Mouse (Mus musculus) midbrain, embryonic 15.5 days (tissue): Measurements from ENCODE around the gene Kbtbd2. TPM values are rescaled to one million over a fixed set of nuclear protein-coding genes. Genes with fewer than 3 reads are reported as not detected.

Experiments
- ATAC-seq: fragments of 200-750 bp; cut with Nextera tagmentation; replicated peaks from 2 replicates; pipeline ENCODE4 v1.8.0; 2017; ENCODE audit warnings: moderate TSS enrichment
- H3K27ac ChIP-seq: fragments of 300-500 bp; sonication (generic); 2 replicates; pipeline ENCODE4 v1.5.1; 2015; ENCODE audit warnings: mild to moderate bottlenecking, inconsistent platforms
- H3K27me3 ChIP-seq: fragments of 300-500 bp; sonication (generic); replicated peaks from 2 replicates; pipeline ENCODE4 v1.6.1; 2015; ENCODE audit warnings: inconsistent platforms
- H3K36me3 ChIP-seq: fragments of 300-500 bp; sonication (generic); replicated peaks from 2 replicates; pipeline ENCODE4 v1.6.1; 2015; ENCODE audit warnings: inconsistent platforms
- H3K4me1 ChIP-seq: fragments of 300-500 bp; sonication (generic); 2 replicates; pipeline ENCODE4 v1.6.1; 2015; ENCODE audit warnings: inconsistent platforms
- H3K4me2 ChIP-seq: fragments of 300-500 bp; sonication (generic); 2 replicates; pipeline ENCODE4 v1.6.1; 2015; ENCODE audit warnings: inconsistent platforms, mild to moderate bottlenecking, moderate library complexity
- H3K4me3 ChIP-seq: fragments of 300-500 bp; sonication (generic); 2 replicates; pipeline ENCODE4 v1.5.1; 2015; ENCODE audit warnings: mild to moderate bottlenecking, inconsistent platforms
- H3K9ac ChIP-seq: fragments of 300-500 bp; sonication (generic); 2 replicates; pipeline ENCODE4 v1.6.1; 2015; ENCODE audit warnings: mild to moderate bottlenecking, inconsistent platforms
- H3K9me3 ChIP-seq: fragments of 300-500 bp; sonication (generic); 2 replicates; pipeline ENCODE4 v1.6.1; 2016; ENCODE audit warnings: inconsistent platforms
- WGBS: fragments of 180-500 bp; shearing (Covaris S2); methylation state at CpG from one replicate; pipeline ENCODE4 v1.1.7; 2015; ENCODE audit warnings: mixed read lengths; 5-methylcytosine and 5-hydroxymethylcytosine counted together
- polyA plus RNA-seq: library from polyadenylated mRNA; unstranded; fragments of >200 nt; fragmentation: Nextera tagmentation; extraction: Ambion mirVana; gene quantifications from 2 replicates; pipeline ENCODE4 v1.2.1, GENCODE M21; 2015

The Kbtbd2 gene
- polyA plus RNA-seq, 1 experiment from 2014 or later: 31.0 TPM

GRCm38 (mm10) chr6:56779636-56780035 lies 18.0 kb downstream of the Kbtbd2 start:
- H3K4me2 ChIP-seq: no peak overlapping the region
- no peak overlapping the region for H3K4me3 ChIP-seq
- H3K27me3 ChIP-seq: no peaks in the 10 kb centered on the region
- H3K9ac ChIP-seq: no peak overlapping the region
- no peak for ATAC-seq
- 95% methylated on average over 5 of the region's 5 CpGs for WGBS
- H3K4me1 ChIP-seq: no peaks in the 10 kb centered on the region; the same call in 1 of the 2 replicates
- peaks cover 20% of the 10 kb centered on the region for H3K36me3 ChIP-seq
- no peaks in the 10 kb centered on the region for H3K9me3 ChIP-seq
- H3K27ac ChIP-seq: no peak overlapping the region

- H3K36me3 ChIP-seq: peaks cover 19% of the 10 kb centered on the region
- WGBS: 78% methylated on average over 3 of the region's 3 CpGs
- no peak overlapping the region for H3K27ac ChIP-seq
- no peaks in the 10 kb centered on the region for H3K4me1 ChIP-seq
- H3K9ac ChIP-seq: no peak overlapping the region
- ATAC-seq: no peak
- no peaks in the 10 kb centered on the region for H3K27me3 ChIP-seq
- H3K9me3 ChIP-seq: no peaks in the 10 kb centered on the region
- H3K4me2 ChIP-seq: no peak overlapping the region
- H3K4me3 ChIP-seq: no peak overlapping the region
These were observed 21.8 kb downstream of the Kbtbd2 start for GRCm38 (mm10) chr6:56775816-56776215.

GRCm38 (mm10) chr6:56765696-56766095 lies 31.9 kb downstream of the Kbtbd2 start:
- no peak for ATAC-seq
- no peak overlapping the region for H3K27ac ChIP-seq
- H3K4me2 ChIP-seq: no peak overlapping the region
- H3K9me3 ChIP-seq: no peaks in the 10 kb centered on the region
- no peak overlapping the region for H3K4me3 ChIP-seq
- WGBS: 83% methylated on average over 4 of the region's 4 CpGs
- H3K4me1 ChIP-seq: no peaks in the 10 kb centered on the region
- H3K36me3 ChIP-seq: peaks cover 5% of the 10 kb centered on the region; the same call in 1 of the 2 replicates
- no peaks in the 10 kb centered on the region for H3K27me3 ChIP-seq
- no peak overlapping the region for H3K9ac ChIP-seq

- H3K27ac ChIP-seq: no peak overlapping the region
- no peak overlapping the region for H3K4me3 ChIP-seq
- H3K27me3 ChIP-seq: no peaks in the 10 kb centered on the region
- H3K9ac ChIP-seq: no peak overlapping the region
- 83% methylated on average over 3 of the region's 3 CpGs for WGBS
- no peaks in the 10 kb centered on the region for H3K4me1 ChIP-seq
- no peaks in the 10 kb centered on the region for H3K9me3 ChIP-seq
- ATAC-seq: no peak
- no peak overlapping the region for H3K4me2 ChIP-seq
- H3K36me3 ChIP-seq: peaks cover 5% of the 10 kb centered on the region; the same call in 1 of the 2 replicates
These were observed 32.3 kb downstream of the Kbtbd2 start for GRCm38 (mm10) chr6:56765265-56765664.

GRCm38 (mm10) chr6:56759324-56759723 lies 38.3 kb downstream of the Kbtbd2 start:
- Histone ChIP-seq H3K27me3 (no peaks in the 10 kb centered on the region), H3K9me3 (no peaks in the 10 kb centered on the region), H3K4me2 (no peak overlapping the region), H3K9ac (no peak overlapping the region), H3K36me3 (peaks cover 39% of the 10 kb centered on the region), H3K4me1 (no peaks in the 10 kb centered on the region), H3K27ac (no peak overlapping the region), H3K4me3 (no peak overlapping the region)
- 94% methylated on average over 1 of the region's 1 CpGs for WGBS
- ATAC-seq: no peak

GRCm38 (mm10) chr6:56756117-56756516 lies 41.5 kb downstream of the Kbtbd2 start:
- no peak for ATAC-seq
- Histone ChIP-seq H3K27me3 (no peaks in the 10 kb centered on the region), H3K36me3 (peaks cover 39% of the 10 kb centered on the region), H3K4me3 (no peak overlapping the region), H3K4me2 (no peak overlapping the region), H3K4me1 (no peaks in the 10 kb centered on the region), H3K9me3 (no peaks in the 10 kb centered on the region), H3K9ac (no peak overlapping the region), H3K27ac (no peak overlapping the region)
- WGBS: 98% methylated on average over 1 of the region's 1 CpGs

- ATAC-seq: no peak
- 94% methylated on average over 3 of the region's 3 CpGs for WGBS
- H3K9me3 ChIP-seq: no peaks in the 10 kb centered on the region
- no peak overlapping the region for H3K27ac ChIP-seq
- H3K4me1 ChIP-seq: no peaks in the 10 kb centered on the region
- no peaks in the 10 kb centered on the region for H3K27me3 ChIP-seq
- no peak overlapping the region for H3K4me3 ChIP-seq
- no peak overlapping the region for H3K4me2 ChIP-seq
- no peak overlapping the region for H3K9ac ChIP-seq
- H3K36me3 ChIP-seq: peaks cover 39% of the 10 kb centered on the region
These were observed 43.9 kb downstream of the Kbtbd2 start for GRCm38 (mm10) chr6:56753719-56754118.

GRCm38 (mm10) chr6:56745950-56746543 lies 51.6 kb downstream of the Kbtbd2 start:
- Histone ChIP-seq H3K36me3 (peaks cover 20% of the 10 kb centered on the region; the same call in 1 of the 2 replicates), H3K4me3 (no peak overlapping the region), H3K27me3 (no peaks in the 10 kb centered on the region), H3K9me3 (no peaks in the 10 kb centered on the region), H3K4me1 (no peaks in the 10 kb centered on the region), H3K9ac (no peak overlapping the region), H3K27ac (no peak overlapping the region), H3K4me2 (no peak overlapping the region)
- peak; percentile 56 for ATAC-seq
- WGBS: 51% methylated on average over 5 of the region's 5 CpGs

GRCm38 (mm10) chr6:56732545-56732944 lies 65.1 kb downstream of the Kbtbd2 start:
- WGBS: 69% methylated on average over 2 of the region's 2 CpGs
- no peak overlapping the region for H3K4me2 ChIP-seq
- H3K9me3 ChIP-seq: no peaks in the 10 kb centered on the region
- H3K27me3 ChIP-seq: no peaks in the 10 kb centered on the region
- H3K4me3 ChIP-seq: no peak overlapping the region
- peaks cover 51% of the 10 kb centered on the region for H3K36me3 ChIP-seq
- no peak overlapping the region for H3K27ac ChIP-seq
- ATAC-seq: no peak
- H3K4me1 ChIP-seq: no peaks in the 10 kb centered on the region
- H3K9ac ChIP-seq: no peak overlapping the region

Other genes starting within 250 kb of the Kbtbd2 start
- gene Pde1c, start 228.7 kb downstream of the Kbtbd2 start, polyA plus RNA-seq: 8.7 and 9.9 TPM in 2 replicates
- gene Lsm5, start 93.1 kb downstream of the Kbtbd2 start, polyA plus RNA-seq: 62.6 and 63.5 TPM in 2 replicates
- gene Avl9, start 82.9 kb downstream of the Kbtbd2 start, polyA plus RNA-seq: 28.8 and 31.9 TPM in 2 replicates
- 31.9 and 33.3 TPM in 2 replicates for gene Fkbp9, start 34.2 kb upstream of the Kbtbd2 start, polyA plus RNA-seq
- gene Nt5c3, start 126.1 kb upstream of the Kbtbd2 start, polyA plus RNA-seq: 163 and 169 TPM in 2 replicates
- gene Vmn1r4, start 126.2 kb upstream of the Kbtbd2 start, polyA plus RNA-seq: 0.50 and 0.61 TPM in 2 replicates
- gene Vmn1r5, start 172.5 kb upstream of the Kbtbd2 start, polyA plus RNA-seq: not detected in 2 replicates
- not detected in 2 replicates for gene Vmn1r6, start 199.4 kb upstream of the Kbtbd2 start, polyA plus RNA-seq
- gene Vmn1r7, start 227.5 kb upstream of the Kbtbd2 start, polyA plus RNA-seq: not detected in 2 replicates
- gene Vmn1r8, start 234.5 kb upstream of the Kbtbd2 start, polyA plus RNA-seq: not detected in 2 replicates